Mouse (Mus musculus) liver, postnatal 0 days (tissue): ENCODE measurements around the gene Gm20696. TPM values are rescaled to one million over a fixed set of nuclear protein-coding genes. Genes with fewer than 3 reads are reported as not detected.

Experiments
- ATAC-seq: fragments of 200-750 bp; cut with Nextera tagmentation; 2 replicates; pipeline ENCODE4 v1.8.0; 2017; ENCODE audit warnings: mild to moderate bottlenecking, moderate library complexity
- DNase-seq: peaks from one replicate; pipeline ENCODE4 v3.0.0-alpha.2; 2016
- H3K27ac ChIP-seq: fragments of 300-500 bp; sonication (generic); 2 replicates; pipeline ENCODE4 v1.5.1; 2014; ENCODE audit warnings: antibody characterized with exemption, moderate library complexity, mild to moderate bottlenecking, low read depth
- H3K27me3 ChIP-seq: fragments of 300-500 bp; sonication (generic); 2 replicates; pipeline ENCODE4 v1.6.1; 2014; ENCODE audit warnings: low read length, control low read depth, mixed read lengths; ENCODE audit not compliant: insufficient read depth
- H3K36me3 ChIP-seq: fragments of 300-500 bp; sonication (generic); replicated peaks from 2 replicates; pipeline ENCODE4 v1.6.1; 2014; ENCODE audit warnings: mild to moderate bottlenecking, control low read depth, low read length, moderate library complexity, mixed read lengths; ENCODE audit not compliant: insufficient read depth
- H3K4me1 ChIP-seq: fragments of 300-500 bp; sonication (generic); 2 replicates; pipeline ENCODE4 v1.6.1; 2014; ENCODE audit warnings: antibody characterized with exemption, mild to moderate bottlenecking, control low read depth; ENCODE audit not compliant: insufficient read depth
- H3K4me2 ChIP-seq: fragments of 300-500 bp; sonication (generic); 2 replicates; pipeline ENCODE4 v1.6.1; 2014; ENCODE audit warnings: low read depth, mild to moderate bottlenecking, low read length, moderate library complexity, mixed read lengths
- H3K4me3 ChIP-seq: fragments of 300-500 bp; sonication (generic); 2 replicates; pipeline ENCODE4 v1.5.1; 2014; ENCODE audit warnings: low read depth, low read length
- H3K9ac ChIP-seq: fragments of 300-500 bp; sonication (generic); replicated peaks from 2 replicates; pipeline ENCODE4 v1.6.1; 2014; ENCODE audit warnings: mild to moderate bottlenecking, moderate library complexity
- H3K9me3 ChIP-seq: fragments of 300-500 bp; sonication (generic); 2 replicates; pipeline ENCODE4 v1.6.1; 2016; ENCODE audit warnings: mild to moderate bottlenecking, control low read depth, low read length, mixed read lengths
- CTCF ChIP-seq: sonication (generic); IDR thresholded peaks from 2 replicates; pipeline ENCODE4 v1.5.1; 2016; ENCODE audit warnings: antibody characterized with exemption, low read depth
- EP300 ChIP-seq: IDR thresholded peaks from 2 replicates; pipeline ENCODE4 v1.6.1; 2016; ENCODE audit warnings: antibody characterized with exemption, low read depth, mild to moderate bottlenecking
- whole genome bisulfite sequencing: fragments of 180-500 bp; shearing (Covaris S2); extraction: QIAGEN DNeasy Blood & Tissue Kit; methylation state at CpG from one replicate; pipeline ENCODE4 v1.1.7; 2014; ENCODE audit not compliant: insufficient replicate concordance; 5-methylcytosine and 5-hydroxymethylcytosine counted together
- polyA plus RNA-seq: library from polyadenylated mRNA; unstranded; fragments of >200 nt; fragmentation: Nextera tagmentation; extraction: Ambion mirVana; gene quantifications from 2 replicates; pipeline ENCODE4 v1.2.1, GENCODE M21; 2015

The Gm20696 gene
- polyA plus RNA-seq, 1 experiment from 2014 or later: 1.2 TPM

GRCm38 (mm10) chr6:99263886-99264185 lies 402.8 kb downstream of the Gm20696 start:
- TF ChIP-seq EP300 (no peak), CTCF (no peak)
- ATAC-seq: no peak
- peak overlapping the region; percentile 39; the same call in 1 of the 2 replicates for H3K27ac ChIP-seq
- 28% methylated on average over 2 of the region's 2 CpGs for WGBS
- H3K4me1 ChIP-seq: peaks cover 23% of the 10 kb centered on the region
- no peaks in the 10 kb centered on the region for H3K27me3 ChIP-seq
- DNase-seq: no peak
- no peak overlapping the region for H3K4me3 ChIP-seq
- peaks cover 3% of the 10 kb centered on the region; the same call in 1 of the 2 replicates for H3K36me3 ChIP-seq
- peak overlapping the region; percentile 60 for H3K4me2 ChIP-seq
- no peak overlapping the region; the same call in 1 of the 2 replicates for H3K9ac ChIP-seq
- H3K9me3 ChIP-seq: no peaks in the 10 kb centered on the region

GRCm38 (mm10) chr6:99263061-99263885 lies 403.3 kb downstream of the Gm20696 start:
- no peak overlapping the region for H3K4me3 ChIP-seq
- H3K36me3 ChIP-seq: peaks cover 3% of the 10 kb centered on the region; the same call in 1 of the 2 replicates
- H3K27me3 ChIP-seq: no peaks in the 10 kb centered on the region
- peaks cover 27% of the 10 kb centered on the region for H3K4me1 ChIP-seq
- DNase-seq: no peak
- peak overlapping the region; percentile 39; the same call in 1 of the 2 replicates for H3K27ac ChIP-seq
- WGBS: 18% methylated on average over 12 of the region's 12 CpGs
- H3K9ac ChIP-seq: no peak overlapping the region; the same call in 1 of the 2 replicates
- ATAC-seq: no peak
- peak overlapping the region; percentile 60 for H3K4me2 ChIP-seq
- no peak for TF ChIP-seq CTCF
- TF ChIP-seq EP300: no peak
- H3K9me3 ChIP-seq: no peaks in the 10 kb centered on the region

- DNase-seq (no peak), ATAC-seq (no peak)
- Histone ChIP-seq H3K4me1 (peaks cover 27% of the 10 kb centered on the region), H3K4me2 (peak overlapping the region; percentile 26; the same call in 1 of the 2 replicates), H3K4me3 (no peak overlapping the region), H3K36me3 (peaks cover 3% of the 10 kb centered on the region; the same call in 1 of the 2 replicates), H3K9ac (no peak overlapping the region), H3K9me3 (no peaks in the 10 kb centered on the region), H3K27ac (no peak overlapping the region), H3K27me3 (no peaks in the 10 kb centered on the region)
- WGBS: 52% methylated on average over 4 of the region's 4 CpGs
- TF ChIP-seq EP300: no peak
Measured at GRCm38 (mm10) chr6:99261737-99262130, 404.9 kb downstream of the Gm20696 start.

- no peak overlapping the region for H3K9ac ChIP-seq
- no peak overlapping the region for H3K4me3 ChIP-seq
- WGBS: 36% methylated on average over 11 of the region's 11 CpGs
- TF ChIP-seq EP300: no peak
- no peak for TF ChIP-seq CTCF
- no peak for DNase-seq
- peaks cover 21% of the 10 kb centered on the region for H3K4me1 ChIP-seq
- no peaks in the 10 kb centered on the region for H3K9me3 ChIP-seq
- no peak for ATAC-seq
- H3K27ac ChIP-seq: no peak overlapping the region
- H3K4me2 ChIP-seq: 0 out of 2 replicates have a peak overlapping the region, but pooled peaks have one; percentile 26
- H3K36me3 ChIP-seq: peaks cover 3% of the 10 kb centered on the region; the same call in 1 of the 2 replicates
- H3K27me3 ChIP-seq: no peaks in the 10 kb centered on the region
Measured at GRCm38 (mm10) chr6:99260941-99261736, 405.5 kb downstream of the Gm20696 start.

GRCm38 (mm10) chr6:99258346-99258745 lies 408.3 kb downstream of the Gm20696 start:
- TF ChIP-seq EP300 (no peak), CTCF (no peak)
- H3K27me3 ChIP-seq: no peaks in the 10 kb centered on the region
- H3K4me1 ChIP-seq: peaks cover 5% of the 10 kb centered on the region
- DNase-seq (no peak), ATAC-seq (no peak)
- no peak overlapping the region for H3K4me3 ChIP-seq
- H3K27ac ChIP-seq: no peak overlapping the region
- H3K36me3 ChIP-seq: peaks cover 3% of the 10 kb centered on the region; the same call in 1 of the 2 replicates
- no peak overlapping the region for H3K9ac ChIP-seq
- WGBS: 62% methylated on average over 5 of the region's 5 CpGs
- H3K4me2 ChIP-seq: no peak overlapping the region
- no peaks in the 10 kb centered on the region for H3K9me3 ChIP-seq

- DNase-seq (no peak), ATAC-seq (no peak)
- peaks cover 5% of the 10 kb centered on the region for H3K4me1 ChIP-seq
- H3K4me2 ChIP-seq: no peak overlapping the region
- peaks cover 3% of the 10 kb centered on the region; the same call in 1 of the 2 replicates for H3K36me3 ChIP-seq
- no peak overlapping the region for H3K27ac ChIP-seq
- TF ChIP-seq CTCF (no peak), EP300 (no peak)
- H3K9ac ChIP-seq: no peak overlapping the region
- H3K27me3 ChIP-seq: no peaks in the 10 kb centered on the region
- no peak overlapping the region for H3K4me3 ChIP-seq
- WGBS: 53% methylated on average over 2 of the region's 2 CpGs
- H3K9me3 ChIP-seq: no peaks in the 10 kb centered on the region
Measured at GRCm38 (mm10) chr6:99257676-99258075, 408.9 kb downstream of the Gm20696 start.
